Mouse (Mus musculus) G1E (cell line): ENCODE measurements at regions not wholly inside any gene's neighbourhood (a gene's known extent, or its start where the extent isn't known, plus 50 kb on each side); places are given as distances from the start of the nearest gene placed in this dataset.

Experiments used
- ATAC-seq: 2 replicates; pipeline ENCODE4 v1.8.0; 2016; ENCODE audit warnings: mild to moderate bottlenecking; ENCODE audit not compliant: insufficient number of reproducible peaks, poor library complexity, low FRiP score, severe bottlenecking; ENCODE audit errors: extremely low read depth
- DNase-seq: peaks from one replicate; pipeline ENCODE4 v3.0.0; 2012; ENCODE audit warnings: low spot score
- H3K27me3 ChIP-seq: 2 replicates; pipeline ENCODE4 v1.6.1; 2012; ENCODE audit warnings: mild to moderate bottlenecking, low read length, inconsistent platforms; ENCODE audit not compliant: insufficient read depth
- H3K36me3 ChIP-seq: replicated peaks from 2 replicates; pipeline ENCODE3; 2012; ENCODE audit warnings: mild to moderate bottlenecking, inconsistent platforms
- H3K4me1 ChIP-seq: 2 replicates; pipeline ENCODE4 v1.6.1; 2012; ENCODE audit warnings: low read depth, low read length, inconsistent platforms, mixed read lengths; ENCODE audit not compliant: insufficient read depth
- H3K4me3 ChIP-seq: 2 replicates; pipeline ENCODE4 v1.5.1; 2012; ENCODE audit warnings: low read depth, mild to moderate bottlenecking, inconsistent platforms, low read length, moderate library complexity, mixed read lengths
- H3K9me3 ChIP-seq: replicated peaks from 2 replicates; pipeline ENCODE4 v1.6.1; 2012; ENCODE audit warnings: inconsistent platforms
- CTCF ChIP-seq: IDR thresholded peaks from 2 replicates; pipeline ENCODE4 v1.5.1; 2012; ENCODE audit warnings: low read depth, low read length, inconsistent platforms, mixed read lengths
- GATA1 ChIP-seq: IDR thresholded peaks from 2 replicates; pipeline ENCODE4 v1.6.1; 2012; ENCODE audit warnings: borderline replicate concordance, low read length, inconsistent platforms, mixed read lengths
- GATA2 ChIP-seq: IDR thresholded peaks from 2 replicates; pipeline ENCODE4 v1.6.1; 2012; ENCODE audit warnings: low read depth, low read length, inconsistent platforms, borderline replicate concordance
- POLR2AphosphoS5 ChIP-seq: IDR thresholded peaks from 2 replicates; pipeline ENCODE4 v1.6.1; 2012; ENCODE audit warnings: low read depth, low read length, inconsistent platforms; ENCODE audit not compliant: insufficient replicate concordance
- TAL1 ChIP-seq: conservative IDR thresholded peaks from 2 replicates; pipeline ENCODE4 v1.6.1; 2012; ENCODE audit warnings: low read depth, low read length, inconsistent platforms, mixed read lengths

GRCm38 (mm10) chr6:91573487-91573886 is 57.8 kb downstream of the Lsm3 start:
- no peak for DNase-seq
- no peak overlapping the region for H3K4me3 ChIP-seq
- H3K27me3 ChIP-seq = peaks cover 2% of the 10 kb centered on the region; the same call in 1 of the 2 replicates
- H3K9me3 ChIP-seq = no peaks in the 10 kb centered on the region
- no peaks in the 10 kb centered on the region for H3K36me3 ChIP-seq
- H3K4me1 ChIP-seq = no peaks in the 10 kb centered on the region
- ATAC-seq = no peak
- no peak for TF ChIP-seq GATA1
- TF ChIP-seq GATA2 = no peak
- TF ChIP-seq POLR2AphosphoS5 = no peak
- TF ChIP-seq TAL1 = no peak
- no peak for TF ChIP-seq CTCF

GRCm38 (mm10) chr6:91574414-91574813 is 58.7 kb downstream of the Lsm3 start:
- Histone ChIP-seq H3K4me3 (no peak overlapping the region), H3K4me1 (no peaks in the 10 kb centered on the region), H3K36me3 (no peaks in the 10 kb centered on the region), H3K27me3 (peaks cover 3% of the 10 kb centered on the region; the same call in 1 of the 2 replicates), H3K9me3 (no peaks in the 10 kb centered on the region)
- ATAC-seq (no peak), DNase-seq (no peak)
- TF ChIP-seq CTCF (no peak), GATA1 (no peak), TAL1 (no peak), GATA2 (no peak), POLR2AphosphoS5 (no peak)

GRCm38 (mm10) chr6:91575662-91576364 is 60.1 kb downstream of the Lsm3 start:
- DNase-seq (peak; percentile 46), ATAC-seq (no peak; the same call in 1 of the 2 replicates)

GRCm38 (mm10) chr6:91576906-91577305 is 61.2 kb downstream of the Lsm3 start:
- no peak for DNase-seq
- Histone ChIP-seq H3K9me3 (no peaks in the 10 kb centered on the region), H3K4me1 (no peaks in the 10 kb centered on the region), H3K4me3 (no peak overlapping the region), H3K36me3 (no peaks in the 10 kb centered on the region), H3K27me3 (peaks cover 13% of the 10 kb centered on the region)
- no peak for ATAC-seq
- TF ChIP-seq GATA2 = no peak
- TF ChIP-seq TAL1 = no peak
- TF ChIP-seq POLR2AphosphoS5 = no peak
- no peak for TF ChIP-seq GATA1
- no peak for TF ChIP-seq CTCF

More at GRCm38 (mm10) chr6:91575662-91576364, 60.1 kb downstream of the Lsm3 start:
- TF ChIP-seq CTCF (peak; percentile 88), POLR2AphosphoS5 (no peak)
- Histone ChIP-seq H3K9me3 (no peaks in the 10 kb centered on the region), H3K36me3 (no peaks in the 10 kb centered on the region), H3K27me3 (peaks cover 11% of the 10 kb centered on the region), H3K4me1 (no peaks in the 10 kb centered on the region), H3K4me3 (no peak overlapping the region)

GRCm38 (mm10) chr6:91579666-91580065 is 63.9 kb downstream of the Lsm3 start:
- Histone ChIP-seq H3K36me3 (no peaks in the 10 kb centered on the region), H3K4me1 (no peaks in the 10 kb centered on the region), H3K4me3 (no peak overlapping the region), H3K27me3 (peaks cover 13% of the 10 kb centered on the region), H3K9me3 (no peaks in the 10 kb centered on the region)
- no peak for TF ChIP-seq POLR2AphosphoS5
- TF ChIP-seq GATA1 = no peak
- no peak for TF ChIP-seq GATA2
- no peak for TF ChIP-seq TAL1
- TF ChIP-seq CTCF = no peak
- no peak for DNase-seq
- ATAC-seq = no peak

GRCm38 (mm10) chr6:91580607-91581006 is 64.9 kb downstream of the Lsm3 start:
- DNase-seq = no peak
- no peak for ATAC-seq
- TF ChIP-seq GATA1 (no peak), GATA2 (no peak), TAL1 (no peak), POLR2AphosphoS5 (no peak), CTCF (no peak)
- H3K36me3 ChIP-seq = no peaks in the 10 kb centered on the region
- no peak overlapping the region for H3K4me3 ChIP-seq
- no peaks in the 10 kb centered on the region for H3K4me1 ChIP-seq
- peaks cover 15% of the 10 kb centered on the region for H3K27me3 ChIP-seq
- H3K9me3 ChIP-seq = no peaks in the 10 kb centered on the region
